Mouse (Mus musculus) ES-Bruce4 (cell line): ENCODE data around the gene Plet1.

ENCODE experiments used
- CTCF ChIP-seq: IDR thresholded peaks from one replicate; pipeline ENCODE4 v1.8.1; 2011; ENCODE audit warnings: low read depth, low read length
- EP300 ChIP-seq: IDR thresholded peaks from 2 replicates; pipeline ENCODE4 v1.6.1; 2011; ENCODE audit warnings: low read depth, low read length; ENCODE audit not compliant: insufficient read depth

GRCm38 (mm10) chr9:50555094-50555446, 60.7 kb downstream of the Plet1 start, which contains the start of gene Bco2:
- TF ChIP-seq CTCF (no peak), EP300 (no peak)
